Mouse (Mus musculus) intestine, embryonic 15.5 days (tissue): ENCODE measurements around the gene Ankrd36. TPM values are rescaled to one million over a fixed set of nuclear protein-coding genes. Genes with fewer than 3 reads are reported as not detected.

Experiments used
- ATAC-seq: fragments of 200-750 bp; cut with Nextera tagmentation; 2 replicates; pipeline ENCODE4 v1.8.0; 2017; ENCODE audit warnings: moderate TSS enrichment, moderate library complexity
- H3K27ac ChIP-seq: fragments of 300-500 bp; sonication (generic); 2 replicates; pipeline ENCODE4 v1.5.1; 2015; ENCODE audit warnings: mild to moderate bottlenecking, inconsistent platforms
- H3K27me3 ChIP-seq: fragments of 300-500 bp; sonication (generic); replicated peaks from 2 replicates; pipeline ENCODE4 v1.6.1; 2015; ENCODE audit warnings: inconsistent platforms
- H3K36me3 ChIP-seq: fragments of 300-500 bp; sonication (generic); 2 replicates; pipeline ENCODE4 v1.6.1; 2015; ENCODE audit warnings: inconsistent platforms
- H3K4me1 ChIP-seq: fragments of 300-500 bp; sonication (generic); replicated peaks from 2 replicates; pipeline ENCODE4 v1.6.1; 2015; ENCODE audit warnings: inconsistent platforms
- H3K4me2 ChIP-seq: fragments of 300-500 bp; sonication (generic); replicated peaks from 2 replicates; pipeline ENCODE4 v1.6.1; 2015; ENCODE audit warnings: mild to moderate bottlenecking, inconsistent platforms
- H3K4me3 ChIP-seq: fragments of 300-500 bp; sonication (generic); replicated peaks from 2 replicates; pipeline ENCODE4 v1.5.1; 2015; ENCODE audit warnings: inconsistent platforms
- H3K9ac ChIP-seq: fragments of 300-500 bp; sonication (generic); 2 replicates; pipeline ENCODE4 v1.6.1; 2015; ENCODE audit warnings: inconsistent platforms
- H3K9me3 ChIP-seq: fragments of 300-500 bp; sonication (generic); 2 replicates; pipeline ENCODE4 v1.6.1; 2016; ENCODE audit warnings: inconsistent platforms
- WGBS: fragments of 180-500 bp; shearing (Covaris S2); methylation state at CpG from one replicate; pipeline ENCODE4 v1.1.7; 2015; 5-methylcytosine and 5-hydroxymethylcytosine counted together
- polyA plus RNA-seq: library from polyadenylated mRNA; unstranded; fragments of >200 nt; fragmentation: Nextera tagmentation; extraction: Ambion mirVana; gene quantifications from 2 replicates; pipeline ENCODE4 v1.2.1, GENCODE M21; 2015

Gene Ankrd36
- polyA plus RNA-seq, 1 experiment from 2014 or later: 0.16 TPM

DNA sequence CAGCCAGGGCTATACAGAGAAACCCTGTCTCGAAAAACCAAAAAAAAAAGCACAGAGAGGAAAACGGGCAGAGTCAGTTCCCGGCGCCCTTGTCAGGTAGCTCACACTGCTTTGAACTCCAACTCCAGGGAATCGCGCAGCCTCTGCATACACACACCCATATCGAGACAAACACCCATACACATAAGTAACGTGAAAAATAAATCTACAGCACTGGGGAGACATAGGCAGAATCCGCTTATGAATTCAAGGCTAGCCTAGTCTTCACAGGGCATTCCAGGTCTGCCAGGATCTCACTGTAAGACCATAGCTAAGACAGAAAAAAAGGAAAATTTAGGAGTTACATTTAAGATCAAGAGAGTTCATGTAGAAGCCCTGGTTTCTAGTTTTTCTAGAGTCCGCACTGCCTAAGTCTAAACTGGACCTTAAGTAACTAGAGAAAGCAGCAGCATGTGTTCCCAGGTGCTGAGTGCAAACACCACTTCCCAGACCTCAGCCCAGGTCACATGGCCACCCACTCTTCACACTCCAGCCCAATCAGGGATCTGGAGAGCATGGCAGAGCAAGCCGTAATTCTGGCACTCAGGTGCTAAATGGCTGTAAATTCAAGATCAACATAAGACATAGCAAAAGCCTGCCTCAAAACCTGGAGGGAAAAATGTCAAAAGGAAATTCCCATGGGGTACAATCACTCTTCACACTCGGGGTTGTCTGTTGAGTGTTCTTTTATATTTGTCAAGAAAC, 149.3 kb downstream of the Ankrd36 start:
- no peak for ATAC-seq
- Histone ChIP-seq H3K4me3 (no peak overlapping the region), H3K27ac (no peak overlapping the region), H3K36me3 (peaks cover 34% of the 10 kb centered on the region), H3K9ac (no peak overlapping the region), H3K4me1 (no peaks in the 10 kb centered on the region), H3K9me3 (no peaks in the 10 kb centered on the region), H3K4me2 (no peak overlapping the region), H3K27me3 (no peaks in the 10 kb centered on the region)
- 91% methylated on average over 12 of the region's 12 CpGs for WGBS

- Histone ChIP-seq H3K9ac (no peak overlapping the region), H3K36me3 (peaks cover 1% of the 10 kb centered on the region; the same call in 1 of the 2 replicates), H3K9me3 (no peaks in the 10 kb centered on the region), H3K4me2 (no peak overlapping the region), H3K27me3 (no peaks in the 10 kb centered on the region), H3K4me1 (peaks cover 6% of the 10 kb centered on the region), H3K4me3 (no peak overlapping the region), H3K27ac (no peak overlapping the region)
- no peak for ATAC-seq
- 90% methylated on average over 9 of the region's 9 CpGs for WGBS
These were observed 160.1 kb downstream of the Ankrd36 start for GRCm38 (mm10) chr11:5729582-5729981.

DNA sequence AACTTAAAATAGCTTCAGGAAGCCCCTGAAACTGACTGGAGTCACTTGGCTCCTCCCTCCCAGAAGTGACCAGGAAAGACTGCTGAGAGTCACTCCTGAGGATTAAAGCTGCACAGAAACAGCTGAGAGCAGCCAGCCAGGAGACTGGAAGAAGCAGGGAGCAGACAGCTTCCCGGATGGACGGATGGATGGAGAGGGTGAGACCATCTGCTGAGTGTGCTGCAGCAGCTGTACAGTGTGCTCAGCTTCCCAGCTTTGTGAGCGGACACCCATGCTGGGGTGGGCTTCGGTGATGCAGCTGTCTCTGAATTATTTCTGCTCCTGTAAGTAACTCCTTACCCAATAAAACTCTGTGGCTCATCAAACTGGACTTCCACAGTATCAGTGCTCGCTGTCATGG, 162.9 kb downstream of the Ankrd36 start:
- peak overlapping the region; percentile 2; the same call in 1 of the 2 replicates for H3K27ac ChIP-seq
- ATAC-seq: no peak
- 54% methylated on average over 5 of the region's 5 CpGs for WGBS

GRCm38 (mm10) chr11:5734323-5734722, 164.8 kb downstream of the Ankrd36 start:
- ATAC-seq: no peak
- Histone ChIP-seq H3K27ac (no peak overlapping the region), H3K4me3 (no peak overlapping the region), H3K27me3 (no peaks in the 10 kb centered on the region), H3K4me1 (peaks cover 6% of the 10 kb centered on the region), H3K36me3 (no peaks in the 10 kb centered on the region), H3K4me2 (no peak overlapping the region), H3K9me3 (no peaks in the 10 kb centered on the region), H3K9ac (no peak overlapping the region)
- WGBS: 81% methylated on average over 4 of the region's 4 CpGs

More for the DNA sequence above, 162.9 kb downstream of the Ankrd36 start:
- no peak overlapping the region for H3K4me2 ChIP-seq
- H3K4me3 ChIP-seq: no peak overlapping the region
- H3K9me3 ChIP-seq: no peaks in the 10 kb centered on the region
- H3K36me3 ChIP-seq: no peaks in the 10 kb centered on the region
- peaks cover 6% of the 10 kb centered on the region for H3K4me1 ChIP-seq
- no peaks in the 10 kb centered on the region for H3K27me3 ChIP-seq
- H3K9ac ChIP-seq: no peak overlapping the region

DNA sequence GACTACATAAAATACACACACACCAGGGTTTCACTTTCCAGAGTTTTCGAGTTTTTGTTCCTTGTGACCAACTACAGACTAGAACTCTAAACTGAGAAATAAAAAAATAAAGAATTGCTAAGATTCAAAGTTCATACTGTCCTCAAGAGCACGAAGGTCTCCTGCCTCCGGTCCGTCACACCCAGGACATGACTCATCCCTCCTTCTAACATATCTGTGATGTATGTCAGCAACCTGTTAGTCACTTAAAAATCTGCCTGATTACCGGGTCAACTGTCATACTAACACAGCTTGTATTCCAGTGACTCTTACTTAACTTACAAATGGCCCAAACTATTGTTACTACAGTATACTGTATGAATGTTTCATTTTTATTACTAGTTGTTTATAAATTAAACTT, 167.7 kb downstream of the Ankrd36 start:
- peak; percentile 47 for ATAC-seq
- Histone ChIP-seq H3K9ac (no peak overlapping the region), H3K4me3 (no peak overlapping the region), H3K36me3 (no peaks in the 10 kb centered on the region), H3K9me3 (no peaks in the 10 kb centered on the region), H3K4me2 (no peak overlapping the region), H3K4me1 (peaks cover 9% of the 10 kb centered on the region), H3K27ac (no peak overlapping the region), H3K27me3 (no peaks in the 10 kb centered on the region)
- 66% methylated on average over 5 of the region's 5 CpGs for WGBS

Other genes starting within 250 kb of the Ankrd36 start
- 9.0 and 9.6 TPM in 2 replicates for gene Znrf3, start 124.8 kb upstream of the Ankrd36 start, polyA plus RNA-seq
- 237 and 255 TPM in 2 replicates for gene Xbp1, start 49.0 kb upstream of the Ankrd36 start, polyA plus RNA-seq
- 15.4 and 17.7 TPM in 2 replicates for gene Ccdc117, start 27.5 kb upstream of the Ankrd36 start, polyA plus RNA-seq
- gene Mrps24, start 146.0 kb downstream of the Ankrd36 start, polyA plus RNA-seq: 209 and 230 TPM in 2 replicates
- 21.3 and 21.4 TPM in 2 replicates for gene Urgcp, start 192.7 kb downstream of the Ankrd36 start, polyA plus RNA-seq
- gene Dbnl, start 218.8 kb downstream of the Ankrd36 start, polyA plus RNA-seq: 127 and 130 TPM in 2 replicates
- 10.4 and 10.8 TPM in 2 replicates for gene Pgam2, start 234.0 kb downstream of the Ankrd36 start, polyA plus RNA-seq